Mouse (Mus musculus) telencephalon, adult 2 months (tissue): ENCODE data around the gene Stx1a.

Experiments
- DNase-seq: peaks from one replicate; pipeline ENCODE4 v3.0.0-alpha.2; 2011; ENCODE audit warnings: low read depth, low spot score

The Stx1a gene

GRCm38 (mm10) chr5:135080539-135080938 is 57.3 kb downstream of the Stx1a start:
- DNase-seq: no peak

GRCm38 (mm10) chr5:135086871-135087270 is 63.6 kb downstream of the Stx1a start:
- no peak for DNase-seq

- no peak for DNase-seq
These were observed 66.4 kb downstream of the Stx1a start, which contains the start of gene Mlxipl for GRCm38 (mm10) chr5:135089653-135090052. Gene Mlxipl, plus strand, starts transcription at chr5:135089890.
